Mouse (Mus musculus): ENCODE measurements around the gene Tigd3. TPM values are rescaled to one million over a fixed set of nuclear protein-coding genes. Genes with fewer than 3 reads are reported as not detected.

Gene Tigd3
- total RNA-seq, 2 experiments from 2014 or later = 0.20 TPM; not detected in 1

Other genes starting within 250 kb of the Tigd3 start
- 1 to 10 TPM; 6.9 to 9.5 TPM for gene Sipa1, start 230.4 kb downstream of the Tigd3 start, total RNA-seq (2021)
- 10 to 100 TPM; 10.8 to 11.3 TPM for gene Map3k11, start 205.4 kb downstream of the Tigd3 start, total RNA-seq (2021)
- 10 to 100 TPM; 12.2 to 15.2 TPM for gene Pcnx3, start 205.2 kb downstream of the Tigd3 start, total RNA-seq (2021)
- gene Kcnk7, start 189.8 kb downstream of the Tigd3 start, total RNA-seq (2021) = not detected
- 100 to 1,000 TPM; 235 to 261 TPM for gene Ehbp1l1, start 167.8 kb downstream of the Tigd3 start, total RNA-seq (2021)
- 10 to 100 TPM; 19.7 to 22.8 TPM for gene Fam89b, start 164.5 kb downstream of the Tigd3 start, total RNA-seq (2021)
- 10 to 100 TPM; 43.4 to 44.2 TPM for gene Ltbp3, start 153.2 kb downstream of the Tigd3 start, total RNA-seq (2021)
- 10 to 100 TPM; 70.8 to 71.1 TPM for gene Scyl1, start 122.7 kb downstream of the Tigd3 start, total RNA-seq (2021)
- gene Frmd8, start 18.9 kb downstream of the Tigd3 start, total RNA-seq (2021) = 1 to 10 TPM; 4.5 to 5.0 TPM
- 1 to 10 TPM in 1 of 2 experiments, under 1 TPM in 1; 0.99 to 1.0 TPM for gene Slc25a45, start 16.3 kb downstream of the Tigd3 start, total RNA-seq (2021)
- 10 to 100 TPM; 75.1 to 81.4 TPM for gene Dpf2, start 18.9 kb upstream of the Tigd3 start, total RNA-seq (2021)
- gene Cdc42ep2, start 30.7 kb upstream of the Tigd3 start, total RNA-seq (2021) = 10 to 100 TPM; 10.1 to 12.4 TPM
- gene Pola2, start 70.1 kb upstream of the Tigd3 start, total RNA-seq (2021) = 10 to 100 TPM in 1 of 2 experiments, 1 to 10 TPM in 1; 8.6 to 11.6 TPM
- gene Slc22a20, start 92.0 kb upstream of the Tigd3 start, total RNA-seq (2021) = not detected
- 10 to 100 TPM; 82.6 to 95.2 TPM for gene Capn1, start 121.7 kb upstream of the Tigd3 start, total RNA-seq (2021)
- gene Syvn1, start 152.4 kb upstream of the Tigd3 start, total RNA-seq (2021) = 10 to 100 TPM; 14.4 to 15.8 TPM
- 10 to 100 TPM; 25.8 TPM for gene Mrpl49, start 163.6 kb upstream of the Tigd3 start, total RNA-seq (2021)
- gene Fau, start 163.7 kb upstream of the Tigd3 start, total RNA-seq (2021) = 100 to 1,000 TPM; 333 to 400 TPM
- gene Znhit2, start 167.0 kb upstream of the Tigd3 start, total RNA-seq (2021) = 1 to 10 TPM; 7.6 to 9.0 TPM
- 1 to 10 TPM; 4.9 to 5.1 TPM for gene Tm7sf2, start 174.2 kb upstream of the Tigd3 start, total RNA-seq (2021)
- gene Vps51, start 183.1 kb upstream of the Tigd3 start, total RNA-seq (2021) = 10 to 100 TPM; 15.7 to 19.3 TPM
- gene Tmem262, start 185.9 kb upstream of the Tigd3 start, total RNA-seq (2021) = not detected
- gene Gm28374, start 188.1 kb upstream of the Tigd3 start, total RNA-seq (2021) = not detected
- 10 to 100 TPM; 10.2 to 10.3 TPM for gene Zfpl1, start 190.8 kb upstream of the Tigd3 start, total RNA-seq (2021)
- under 1 TPM in 1 of 2 experiments, not detected in 1; 0.28 TPM for gene Cdca5, start 190.8 kb upstream of the Tigd3 start, total RNA-seq (2021)
- not detected for gene AC131692.1, start 200.3 kb upstream of the Tigd3 start, total RNA-seq (2021)
- not detected for gene Naaladl1, start 211.6 kb upstream of the Tigd3 start, total RNA-seq (2021)
- 1 to 10 TPM; 8.7 to 9.8 TPM for gene Sac3d1, start 224.5 kb upstream of the Tigd3 start, total RNA-seq (2021)
- gene Snx15, start 234.2 kb upstream of the Tigd3 start, total RNA-seq (2021) = 10 to 100 TPM in 1 of 2 experiments, 1 to 10 TPM in 1; 8.6 to 10.6 TPM
- gene Batf2, start 246.8 kb upstream of the Tigd3 start, total RNA-seq (2021) = under 1 TPM; 0.17 to 0.26 TPM
- gene Arl2, start 247.4 kb upstream of the Tigd3 start, total RNA-seq (2021) = 10 to 100 TPM; 51.8 to 62.6 TPM